Mouse (Mus musculus): ENCODE results near the gene Mapk7. TPM values are rescaled to one million over a fixed set of nuclear protein-coding genes. Genes with fewer than 3 reads are reported as not detected.
A peak's percentile ranks its signal among the peaks of the same experiment; 100 is the strongest.

Mapk7 gene
- polyA plus RNA-seq, 1 experiment from 2014 or later: 79.4 TPM

GRCm38 (mm10) chr11:61448041-61448440, 46.2 kb downstream of the Mapk7 start:
- no peak for ATAC-seq (ENCODE audit: insufficient number of reproducible peaks, insufficient read depth, low FRiP score, low TSS enrichment, low read depth)
- 54% methylated on average over 5 of the region's 5 CpGs for WGBS
- H3K9me3 ChIP-seq: peaks cover 4% of the 10 kb centered on the region; the same call in 1 of the 2 replicates
- peaks cover 43% of the 10 kb centered on the region for H3K4me1 ChIP-seq
- H3K4me2 ChIP-seq: no peak overlapping the region
- no peaks in the 10 kb centered on the region for H3K36me3 ChIP-seq
- H3K27me3 ChIP-seq: no peaks in the 10 kb centered on the region
- no peak overlapping the region for H3K4me3 ChIP-seq
- H3K27ac ChIP-seq: peak overlapping the region; percentile 83
- H3K9ac ChIP-seq: no peak overlapping the region

GRCm38 (mm10) chr11:61447296-61447695, 46.9 kb downstream of the Mapk7 start:
- ATAC-seq (ENCODE audit: insufficient number of reproducible peaks, insufficient read depth, low FRiP score, low TSS enrichment, low read depth): no peak

GRCm38 (mm10) chr11:61443807-61444206, 50.4 kb downstream of the Mapk7 start:
- no peak overlapping the region for H3K4me3 ChIP-seq
- H3K9me3 ChIP-seq: peaks cover 4% of the 10 kb centered on the region; the same call in 1 of the 2 replicates
- no peaks in the 10 kb centered on the region for H3K27me3 ChIP-seq
- peaks cover 21% of the 10 kb centered on the region for H3K4me1 ChIP-seq
- no peak overlapping the region for H3K27ac ChIP-seq
- ATAC-seq (ENCODE audit: insufficient number of reproducible peaks, insufficient read depth, low FRiP score, low TSS enrichment, low read depth): no peak
- 85% methylated on average over 6 of the region's 6 CpGs for WGBS
- no peak overlapping the region for H3K4me2 ChIP-seq
- H3K9ac ChIP-seq: no peak overlapping the region
- no peaks in the 10 kb centered on the region for H3K36me3 ChIP-seq

More at GRCm38 (mm10) chr11:61447296-61447695, 46.9 kb downstream of the Mapk7 start:
- Histone ChIP-seq H3K4me1 (peaks cover 38% of the 10 kb centered on the region), H3K27ac (no peak overlapping the region), H3K4me3 (no peak overlapping the region), H3K36me3 (no peaks in the 10 kb centered on the region), H3K9me3 (peaks cover 4% of the 10 kb centered on the region; the same call in 1 of the 2 replicates), H3K9ac (no peak overlapping the region), H3K4me2 (no peak overlapping the region), H3K27me3 (no peaks in the 10 kb centered on the region)
- WGBS: 79% methylated on average over 8 of the region's 8 CpGs

GRCm38 (mm10) chr11:61441670-61442069, 52.5 kb downstream of the Mapk7 start:
- H3K4me1 ChIP-seq: peaks cover 9% of the 10 kb centered on the region; the same call in 1 of the 2 replicates
- 75% methylated on average over 7 of the region's 7 CpGs for WGBS
- H3K27me3 ChIP-seq: no peaks in the 10 kb centered on the region
- ATAC-seq (ENCODE audit: insufficient number of reproducible peaks, insufficient read depth, low FRiP score, low TSS enrichment, low read depth): no peak
- H3K9ac ChIP-seq: no peak overlapping the region
- peaks cover 4% of the 10 kb centered on the region; the same call in 1 of the 2 replicates for H3K9me3 ChIP-seq
- no peaks in the 10 kb centered on the region for H3K36me3 ChIP-seq
- no peak overlapping the region for H3K4me2 ChIP-seq
- no peak overlapping the region for H3K4me3 ChIP-seq
- no peak overlapping the region for H3K27ac ChIP-seq

- no peak overlapping the region for H3K27ac ChIP-seq
- H3K9ac ChIP-seq: no peak overlapping the region
- WGBS: 95% methylated on average over 4 of the region's 4 CpGs
- peaks cover 18% of the 10 kb centered on the region for H3K4me1 ChIP-seq
- ATAC-seq (ENCODE audit: insufficient number of reproducible peaks, insufficient read depth, low FRiP score, low TSS enrichment, low read depth): no peak
- no peak overlapping the region for H3K4me2 ChIP-seq
- H3K4me3 ChIP-seq: no peak overlapping the region
- peaks cover 4% of the 10 kb centered on the region; the same call in 1 of the 2 replicates for H3K9me3 ChIP-seq
- no peaks in the 10 kb centered on the region for H3K36me3 ChIP-seq
- H3K27me3 ChIP-seq: no peaks in the 10 kb centered on the region
Measured at GRCm38 (mm10) chr11:61440416-61440815, 53.8 kb downstream of the Mapk7 start.

GRCm38 (mm10) chr11:61439170-61439569, 55.0 kb downstream of the Mapk7 start:
- Histone ChIP-seq H3K4me1 (peaks cover 21% of the 10 kb centered on the region), H3K4me3 (no peak overlapping the region), H3K4me2 (no peak overlapping the region), H3K36me3 (no peaks in the 10 kb centered on the region), H3K27ac (no peak overlapping the region), H3K9ac (no peak overlapping the region), H3K27me3 (no peaks in the 10 kb centered on the region), H3K9me3 (peaks cover 4% of the 10 kb centered on the region; the same call in 1 of the 2 replicates)
- 51% methylated on average over 3 of the region's 3 CpGs for WGBS
- ATAC-seq (ENCODE audit: insufficient number of reproducible peaks, insufficient read depth, low FRiP score, low TSS enrichment, low read depth): no peak

Other genes starting within 250 kb of the Mapk7 start
- gene Aldh3a2, start 226.9 kb downstream of the Mapk7 start, polyA plus RNA-seq (2015; fragmentation: Nextera tagmentation; extraction: Ambion mirVana): 24.7 and 25.9 TPM in 2 replicates
- gene Slc47a2, start 151.5 kb downstream of the Mapk7 start, polyA plus RNA-seq (2015; fragmentation: Nextera tagmentation; extraction: Ambion mirVana): not detected in 2 replicates
- 0.72 and 0.85 TPM in 2 replicates for gene Slc47a1, start 116.1 kb downstream of the Mapk7 start, polyA plus RNA-seq (2015; fragmentation: Nextera tagmentation; extraction: Ambion mirVana)
- 0.76 and 1.3 TPM in 2 replicates for gene Rnf112, start 40.3 kb downstream of the Mapk7 start, polyA plus RNA-seq (2015; fragmentation: Nextera tagmentation; extraction: Ambion mirVana)
- 262 and 326 TPM in 2 replicates for gene Mfap4, start 9.0 kb downstream of the Mapk7 start, polyA plus RNA-seq (2015; fragmentation: Nextera tagmentation; extraction: Ambion mirVana)
- gene B9d1, start 10.7 kb upstream of the Mapk7 start, polyA plus RNA-seq (2015; fragmentation: Nextera tagmentation; extraction: Ambion mirVana): 36.6 and 36.7 TPM in 2 replicates
- 30.0 and 34.0 TPM in 2 replicates for gene Epn2, start 85.3 kb upstream of the Mapk7 start, polyA plus RNA-seq (2015; fragmentation: Nextera tagmentation; extraction: Ambion mirVana)
- gene Grap, start 158.9 kb upstream of the Mapk7 start, polyA plus RNA-seq (2015; fragmentation: Nextera tagmentation; extraction: Ambion mirVana): 8.3 and 10.1 TPM in 2 replicates
- gene Fam83g, start 189.7 kb upstream of the Mapk7 start, polyA plus RNA-seq (2015; fragmentation: Nextera tagmentation; extraction: Ambion mirVana): 2.8 and 3.9 TPM in 2 replicates
- not detected in 2 replicates for gene Slc5a10, start 226.4 kb upstream of the Mapk7 start, polyA plus RNA-seq (2015; fragmentation: Nextera tagmentation; extraction: Ambion mirVana)